Mouse (Mus musculus) MEL (cell line): ENCODE results near the gene Lix1l. TPM values are rescaled to one million over a fixed set of nuclear protein-coding genes. Genes with fewer than 3 reads are reported as not detected.

Experiments used
- DNase-seq: peaks from one replicate; pipeline ENCODE4 v3.0.0; 2011; ENCODE audit warnings: low read depth, low spot score
- H3K27ac ChIP-seq: 2 replicates; pipeline ENCODE4 v1.5.1; 2012; ENCODE audit warnings: low read depth, mild to moderate bottlenecking, control low read depth, low read length, moderate library complexity; ENCODE audit not compliant: control insufficient read depth
- H3K27me3 ChIP-seq, 2 experiments: fragments of 150-350 bp in 1 of 2; sonication (generic) in 1 of 2; 2 replicates each; pipeline ENCODE4 v1.6.1; 2012; ENCODE audit warnings: low read length in 2 of 2, mild to moderate bottlenecking in 2 of 2, improper control_type of control experiment in 1 of 2, moderate library complexity in 1 of 2; ENCODE audit not compliant: insufficient read depth in 2 of 2, control insufficient read depth in 1 of 2
- H3K36me3 ChIP-seq, 2 experiments: 2 replicates each; pipeline ENCODE4 v1.6.1; 2012 to 2014; ENCODE audit warnings: low read length in 2 of 2, improper control_type of control experiment in 1 of 2, inconsistent platforms in 1 of 2, mild to moderate bottlenecking in 1 of 2; ENCODE audit not compliant: insufficient read depth in 2 of 2, control insufficient read depth in 1 of 2
- H3K4me1 ChIP-seq, 2 experiments: fragments of 150-350 bp in 1 of 2; sonication (generic) in 1 of 2; 2 replicates each; pipeline ENCODE4 v1.6.1; 2012; ENCODE audit warnings: low read length in 2 of 2, improper control_type of control experiment in 1 of 2, mild to moderate bottlenecking in 1 of 2; ENCODE audit not compliant: insufficient read depth in 2 of 2, control insufficient read depth in 1 of 2
- H3K4me3 ChIP-seq, 2 experiments: fragments of 150-350 bp in 1 of 2; sonication (generic) in 1 of 2; 2 replicates each; pipeline ENCODE4 v1.5.1; 2012; ENCODE audit warnings: low read depth in 2 of 2, low read length in 2 of 2, mild to moderate bottlenecking in 2 of 2, moderate library complexity in 2 of 2, control low read depth in 1 of 2, improper control_type of control experiment in 1 of 2; ENCODE audit not compliant: control insufficient read depth in 1 of 2, insufficient read depth in 1 of 2
- H3K79me2 ChIP-seq: 2 replicates; pipeline ENCODE4 v1.6.1; 2012; ENCODE audit warnings: mild to moderate bottlenecking, low read length, moderate library complexity; ENCODE audit not compliant: control insufficient read depth, poor library complexity, insufficient read depth
- H3K9ac ChIP-seq: 2 replicates; pipeline ENCODE4 v1.6.1; 2012; ENCODE audit warnings: low read depth, mild to moderate bottlenecking, control low read depth, low read length, moderate library complexity; ENCODE audit not compliant: control insufficient read depth, poor library complexity, severe bottlenecking
- H3K9me3 ChIP-seq: fragments of 150-350 bp; sonication (generic); replicated peaks from 2 replicates; pipeline ENCODE4 v1.6.1; 2012; ENCODE audit warnings: mild to moderate bottlenecking, low read length, improper control_type of control experiment, moderate library complexity; ENCODE audit not compliant: insufficient read depth
- BHLHE40 ChIP-seq: IDR thresholded peaks from 2 replicates; pipeline ENCODE4 v1.6.1; 2012; ENCODE audit warnings: low read depth, mild to moderate bottlenecking, inconsistent platforms, low read length, improper control_type of control experiment, borderline replicate concordance
- CTCF ChIP-seq, 3 experiments: IDR thresholded peaks in 2 of 3; conservative IDR thresholded peaks in 1 of 3; 2 replicates each; pipeline ENCODE4 v1.5.1; 2011 to 2012; ENCODE audit warnings: low read length in 3 of 3, low read depth in 2 of 3, mild to moderate bottlenecking in 2 of 3, improper control_type of control experiment in 1 of 3, inconsistent platforms in 1 of 3, mixed read lengths in 1 of 3, moderate library complexity in 1 of 3; ENCODE audit not compliant: control insufficient read depth in 1 of 3, insufficient read depth in 1 of 3, poor library complexity in 1 of 3, severe bottlenecking in 1 of 3
- E2F4 ChIP-seq: IDR thresholded peaks from 2 replicates; pipeline ENCODE4 v1.6.1; 2011; ENCODE audit warnings: low read depth, low read length, improper control_type of control experiment, borderline replicate concordance
- ELF1 ChIP-seq: IDR thresholded peaks from 2 replicates; pipeline ENCODE4 v1.6.1; 2014; ENCODE audit warnings: low read depth, mild to moderate bottlenecking, inconsistent platforms, low read length, improper control_type of control experiment, moderate library complexity
- EP300 ChIP-seq, 2 experiments: IDR thresholded peaks; 2 replicates each; pipeline ENCODE4 v1.6.1; 2011; ENCODE audit warnings: improper control_type of control experiment in 2 of 2, low read length in 2 of 2, low read depth in 1 of 2, mild to moderate bottlenecking in 1 of 2
- GABPA ChIP-seq: IDR thresholded peaks from 2 replicates; pipeline ENCODE4 v1.6.1; 2012; ENCODE audit warnings: low read depth, mild to moderate bottlenecking, inconsistent platforms, low read length, improper control_type of control experiment, moderate library complexity
- KAT2A ChIP-seq: conservative IDR thresholded peaks from 2 replicates; pipeline ENCODE4 v1.6.1; 2012; ENCODE audit warnings: low read depth, low read length, improper control_type of control experiment, inconsistent platforms
- MAFK ChIP-seq: IDR thresholded peaks from 2 replicates; pipeline ENCODE4 v1.6.1; 2011; ENCODE audit warnings: low read depth, mild to moderate bottlenecking, low read length, improper control_type of control experiment, borderline replicate concordance
- MAX ChIP-seq: IDR thresholded peaks from 2 replicates; pipeline ENCODE4 v1.6.1; 2011; ENCODE audit warnings: low read length, improper control_type of control experiment
- MAZ ChIP-seq: IDR thresholded peaks from 2 replicates; pipeline ENCODE4 v1.6.1; 2012; ENCODE audit warnings: low read depth, mild to moderate bottlenecking, inconsistent platforms, low read length, improper control_type of control experiment
- MXI1 ChIP-seq: IDR thresholded peaks from 2 replicates; pipeline ENCODE4 v1.6.1; 2011; ENCODE audit warnings: mild to moderate bottlenecking, low read depth, low read length, improper control_type of control experiment
- RAD21 ChIP-seq: IDR thresholded peaks from 2 replicates; pipeline ENCODE4 v1.6.1; 2011; ENCODE audit warnings: mild to moderate bottlenecking, low read depth, low read length, improper control_type of control experiment
- SIN3A ChIP-seq: IDR thresholded peaks from 2 replicates; pipeline ENCODE4 v1.6.1; 2012; ENCODE audit warnings: low read length, improper control_type of control experiment, inconsistent platforms
- SMC3 ChIP-seq: IDR thresholded peaks from 2 replicates; pipeline ENCODE4 v1.6.1; 2011; ENCODE audit warnings: low read depth, low read length, improper control_type of control experiment
- TBP ChIP-seq: IDR thresholded peaks from 2 replicates; pipeline ENCODE4 v1.8.0; 2011; ENCODE audit warnings: low read depth, low read length, improper control_type of control experiment
- UBTF ChIP-seq: IDR thresholded peaks from 2 replicates; pipeline ENCODE4 v1.6.1; 2012; ENCODE audit warnings: low read depth, mild to moderate bottlenecking, inconsistent platforms, low read length, improper control_type of control experiment, moderate library complexity, borderline replicate concordance; ENCODE audit not compliant: insufficient read depth
- USF2 ChIP-seq, 2 experiments: IDR thresholded peaks; 2 replicates each; pipeline ENCODE4 v1.6.1; 2011 to 2012; ENCODE audit warnings: improper control_type of control experiment in 2 of 2, low read length in 2 of 2, borderline replicate concordance in 1 of 2, inconsistent platforms in 1 of 2, low read depth in 1 of 2, mild to moderate bottlenecking in 1 of 2; ENCODE audit not compliant: insufficient read depth in 1 of 2
- ZC3H11A ChIP-seq: IDR thresholded peaks from 2 replicates; pipeline ENCODE4 v1.6.1; 2012; ENCODE audit warnings: low read depth, mild to moderate bottlenecking, inconsistent platforms, low read length, improper control_type of control experiment
- ZNF384 ChIP-seq: IDR thresholded peaks from 2 replicates; pipeline ENCODE4 v1.6.1; 2012; ENCODE audit warnings: low read depth, mild to moderate bottlenecking, inconsistent platforms, low read length, improper control_type of control experiment
- polyA plus RNA-seq, 2 experiments: library from polyadenylated mRNA; stranded (reverse) in 1 of 2; unstranded in 1 of 2; fragments of >175 nt in 1 of 2; fragments of >200 nt in 1 of 2; gene quantifications; 2 replicates each; pipeline versions ENCODE4 v1.2.1 to v1.2.4; 2012; ENCODE audit warnings: low replicate concordance in 2 of 2, low read depth in 1 of 2; ENCODE audit not compliant: insufficient read length in 2 of 2, insufficient read depth in 1 of 2, missing spikeins in 1 of 2
- total RNA-seq: library from RNA; depleted of rRNA; stranded (reverse); fragments of 300-350 nt; gene quantifications from 2 replicates; pipeline ENCODE4 v1.2.3, GENCODE M21; 2012; rRNA removed

The Lix1l gene
- total and polyA plus RNA-seq, 3 experiments, result 5.4 to 17.0 TPM; not detected in 1

DNA sequence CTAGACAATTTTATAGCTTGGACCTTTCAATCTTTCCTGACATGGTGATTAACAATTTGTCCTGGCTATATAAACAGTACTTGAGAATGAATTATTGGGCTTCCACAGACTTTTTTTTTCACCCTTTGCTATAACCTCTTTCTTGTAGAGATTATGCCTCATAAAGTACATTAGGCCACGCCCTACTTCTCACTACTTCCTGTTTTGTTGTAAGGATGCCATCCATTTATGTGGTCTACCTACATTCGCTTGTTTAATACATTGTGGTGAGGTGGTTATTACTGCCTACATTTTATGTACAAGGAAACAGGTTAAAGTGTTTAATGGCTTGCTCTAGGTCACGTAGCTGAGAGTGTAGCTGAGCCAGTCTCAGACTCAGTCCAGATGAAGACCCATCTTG, 74.2 kb downstream of the Lix1l start (continued):
- TF ChIP-seq TBP, result 0 out of 2 replicates have a peak, but pooled peaks have one; percentile 53
- TF ChIP-seq CTCF (IDR thresholded peaks at IDR 0.05 in 2 of 3, conservative IDR thresholded peaks at IDR 0.05 in 1 of 3; ENCODE audit: control insufficient read depth in 1 of 3, insufficient read depth in 1 of 3, low read depth in 2 of 3, low read length in 3 of 3, poor library complexity in 1 of 3, severe bottlenecking in 1 of 3), result no peak
- TF ChIP-seq EP300 (IDR thresholded peaks at IDR 0.05; ENCODE audit: low read depth in 1 of 2, low read length in 2 of 2), result peak in 1 of 2 experiments; percentile 69; a peak in 2 of 4 replicates
- TF ChIP-seq MXI1, result no peak
- no peak for TF ChIP-seq UBTF
- no peak for TF ChIP-seq GABPA
- peak; percentile 89 for TF ChIP-seq ZNF384
- no peak for TF ChIP-seq ZC3H11A
- no peak for TF ChIP-seq USF2 (IDR thresholded peaks at IDR 0.05; ENCODE audit: borderline replicate concordance in 1 of 2, insufficient read depth in 1 of 2, low read depth in 1 of 2, low read length in 2 of 2)
- peak; percentile 38; the same call in 1 of the 2 replicates for TF ChIP-seq E2F4
- TF ChIP-seq KAT2A, result no peak
- no peak for TF ChIP-seq MAX
- peak; percentile 76 for TF ChIP-seq ELF1
- no peak for TF ChIP-seq SMC3
- no peak for TF ChIP-seq BHLHE40
- no peak for TF ChIP-seq MAZ

DNA sequence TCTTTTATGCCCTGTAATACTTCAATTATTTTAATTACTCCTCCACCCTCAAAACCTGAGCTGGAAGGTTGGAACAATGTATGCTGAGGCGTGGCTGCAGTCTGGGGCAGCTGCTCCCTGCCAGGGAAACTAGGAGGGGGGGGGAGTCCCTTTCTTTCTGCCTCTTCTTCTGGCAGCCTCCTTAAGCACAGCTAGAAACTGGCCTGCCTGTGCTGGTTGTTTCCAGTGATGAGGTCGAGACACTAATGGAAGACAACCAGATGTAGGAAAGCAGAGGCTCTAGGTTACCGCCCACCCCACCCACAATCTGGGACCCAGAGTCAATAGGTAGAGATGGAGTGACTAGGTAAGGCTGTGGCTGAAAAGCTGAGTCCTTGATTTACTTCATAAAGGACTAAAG, 74.7 kb downstream of the Lix1l start:
- Histone ChIP-seq H3K9ac (no peak overlapping the region), H3K27me3 (no peaks in the 10 kb centered on the region), H3K79me2 (no peaks in the 10 kb centered on the region), H3K36me3 (peaks cover 0 to 37% of the 10 kb centered on the region in 2 experiments; a peak in 2 of 4 replicates), H3K4me3 (no peak overlapping the region)
- no peak for DNase-seq
- TF ChIP-seq MAFK (no peak), SIN3A (0 out of 2 replicates have a peak, but pooled peaks have one; percentile 1), RAD21 (no peak)
- TF ChIP-seq, all 39 proteins: peak for 1
- Histone ChIP-seq H3K4me1 (peaks cover 17 to 39% of the 10 kb centered on the region in 2 experiments), H3K9me3 (no peaks in the 10 kb centered on the region), H3K27ac (no peak overlapping the region)

Other genes with a start within 250 kb of the Lix1l start
- gene BC107364, start 148.8 kb upstream of the Lix1l start, total RNA-seq, result not detected in 2 replicates
- under 1 TPM in 1 of 2 experiments, not detected in 1; 0.17 TPM for gene BC107364, start 148.8 kb upstream of the Lix1l start, polyA plus RNA-seq
- gene Hfe2, start 76.0 kb upstream of the Lix1l start, total RNA-seq, result not detected in 2 replicates
- gene Hfe2, start 76.0 kb upstream of the Lix1l start, polyA plus RNA-seq, result not detected
- gene Txnip, start 43.2 kb upstream of the Lix1l start, total RNA-seq, result 183 and 191 TPM in 2 replicates
- 1,000 to 10,000 TPM in 1 of 2 experiments, 100 to 1,000 TPM in 1; 237 to 1,680 TPM for gene Txnip, start 43.2 kb upstream of the Lix1l start, polyA plus RNA-seq
- not detected in 2 replicates for gene Gm16253, start 24.2 kb upstream of the Lix1l start, total RNA-seq
- 1 to 10 TPM in 1 of 2 experiments, not detected in 1; 1.4 TPM for gene Gm16253, start 24.2 kb upstream of the Lix1l start, polyA plus RNA-seq
- 26.4 and 31.1 TPM in 2 replicates for gene Polr3gl, start 7.0 kb upstream of the Lix1l start, total RNA-seq
- gene Polr3gl, start 7.0 kb upstream of the Lix1l start, polyA plus RNA-seq, result 10 to 100 TPM in 1 of 2 experiments, not detected in 1; 39.8 TPM
- 0.15 and 0.16 TPM in 2 replicates for gene Ankrd34a, start 4.5 kb upstream of the Lix1l start, total RNA-seq
- gene Ankrd34a, start 4.5 kb upstream of the Lix1l start, polyA plus RNA-seq, result under 1 TPM in 1 of 2 experiments, not detected in 1; 0.78 TPM
- 214 and 231 TPM in 2 replicates for gene Rbm8a, start 28.8 kb downstream of the Lix1l start, total RNA-seq
- gene Rbm8a, start 28.8 kb downstream of the Lix1l start, polyA plus RNA-seq, result 100 to 1,000 TPM in 1 of 2 experiments, not detected in 1; 363 TPM
- gene Pex11b, start 34.2 kb downstream of the Lix1l start, total RNA-seq, result 33.8 and 38.2 TPM in 2 replicates
- gene Pex11b, start 34.2 kb downstream of the Lix1l start, polyA plus RNA-seq, result 10 to 100 TPM in 1 of 2 experiments, not detected in 1; 82.8 TPM
- 0.16 and 0.19 TPM in 2 replicates for gene Gm42957, start 34.3 kb downstream of the Lix1l start, total RNA-seq
- gene Gm42957, start 34.3 kb downstream of the Lix1l start, polyA plus RNA-seq, result under 1 TPM in 1 of 2 experiments, not detected in 1; 0.06 TPM
- gene Itga10, start 44.4 kb downstream of the Lix1l start, total RNA-seq, result 0.65 and 1.0 TPM in 2 replicates
- 1 to 10 TPM in 1 of 2 experiments, not detected in 1; 2.9 TPM for gene Itga10, start 44.4 kb downstream of the Lix1l start, polyA plus RNA-seq
- 0.46 and 0.62 TPM in 2 replicates for gene Ankrd35, start 69.0 kb downstream of the Lix1l start, total RNA-seq
- gene Ankrd35, start 69.0 kb downstream of the Lix1l start, polyA plus RNA-seq, result under 1 TPM in 1 of 2 experiments, not detected in 1; 0.77 TPM
- 5.9 and 6.0 TPM in 2 replicates for gene Pias3, start 95.2 kb downstream of the Lix1l start, total RNA-seq
- 10 to 100 TPM in 1 of 2 experiments, not detected in 1; 26.8 TPM for gene Pias3, start 95.2 kb downstream of the Lix1l start, polyA plus RNA-seq
- gene Nudt17, start 107.4 kb downstream of the Lix1l start, total RNA-seq, result 2.4 and 2.7 TPM in 2 replicates
- gene Nudt17, start 107.4 kb downstream of the Lix1l start, polyA plus RNA-seq, result 1 to 10 TPM in 1 of 2 experiments, not detected in 1; 6.5 TPM
- 48.3 and 53.1 TPM in 2 replicates for gene Polr3c, start 126.5 kb downstream of the Lix1l start, total RNA-seq
- 100 to 1,000 TPM; 122 to 224 TPM for gene Polr3c, start 126.5 kb downstream of the Lix1l start, polyA plus RNA-seq
- gene Rnf115, start 126.5 kb downstream of the Lix1l start, total RNA-seq, result 43.2 and 52.2 TPM in 2 replicates
- 10 to 100 TPM; 66.1 to 71.8 TPM for gene Rnf115, start 126.5 kb downstream of the Lix1l start, polyA plus RNA-seq
- 0.20 and 0.27 TPM in 2 replicates for gene Pdzk1, start 228.1 kb downstream of the Lix1l start, total RNA-seq
- under 1 TPM in 1 of 2 experiments, not detected in 1; 0.18 TPM for gene Pdzk1, start 228.1 kb downstream of the Lix1l start, polyA plus RNA-seq
- gene Cd160, start 228.2 kb downstream of the Lix1l start, total RNA-seq, result 0.04 TPM in 1 of 2 replicates, not detected in the other
- under 1 TPM in 1 of 2 experiments, not detected in 1; 0.32 TPM for gene Cd160, start 228.2 kb downstream of the Lix1l start, polyA plus RNA-seq